Mouse (Mus musculus) cerebellum, postnatal 25 days (tissue): ENCODE results near the gene Nanp.

Source experiments
- DNase-seq, 2 experiments: peaks; one replicate each; pipeline ENCODE4 v3.0.0; 2021; ENCODE audit warnings: mixed read lengths in 2 of 2

The Nanp gene

DNA sequence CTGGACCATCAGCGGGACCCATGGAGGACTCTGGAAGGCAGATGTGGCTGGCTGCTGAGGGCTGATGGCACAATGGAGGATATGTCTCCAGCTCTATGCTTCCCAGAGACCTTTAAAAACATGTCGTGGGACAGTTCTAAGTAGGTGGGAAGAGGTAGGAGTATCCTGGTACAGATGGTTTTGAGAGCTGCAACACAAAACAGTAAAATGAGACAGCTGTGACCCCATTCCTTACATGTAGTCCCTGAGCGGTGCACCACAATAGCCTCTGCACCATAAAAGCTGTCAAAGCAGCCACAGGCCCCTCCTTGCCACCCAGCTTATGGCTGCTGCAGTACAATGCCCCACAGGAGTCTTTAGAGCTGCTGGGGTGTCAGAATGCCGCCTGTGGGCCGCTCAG is 41.6 kb downstream of the Nanp start:
- no peak for DNase-seq

DNA sequence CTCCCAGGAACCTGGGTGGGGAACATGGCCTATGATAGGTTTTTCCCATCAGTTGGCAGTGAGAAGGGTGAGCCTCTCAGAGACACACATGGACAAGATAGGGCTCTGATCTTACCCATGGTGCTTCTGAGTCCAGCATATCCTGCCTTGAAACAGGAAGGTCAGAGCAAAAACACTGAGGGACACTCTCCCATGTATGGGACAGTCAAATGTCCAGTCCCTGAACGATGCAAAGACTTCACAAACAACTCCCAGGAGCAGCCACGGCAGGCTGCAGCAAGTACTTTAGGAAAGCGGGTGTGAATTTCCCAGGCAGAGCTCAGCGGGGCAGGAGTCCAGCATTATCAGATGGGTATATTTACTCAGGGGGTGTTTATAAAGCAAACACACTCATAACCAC is 43.9 kb downstream of the Nanp start:
- DNase-seq = no peak

DNA sequence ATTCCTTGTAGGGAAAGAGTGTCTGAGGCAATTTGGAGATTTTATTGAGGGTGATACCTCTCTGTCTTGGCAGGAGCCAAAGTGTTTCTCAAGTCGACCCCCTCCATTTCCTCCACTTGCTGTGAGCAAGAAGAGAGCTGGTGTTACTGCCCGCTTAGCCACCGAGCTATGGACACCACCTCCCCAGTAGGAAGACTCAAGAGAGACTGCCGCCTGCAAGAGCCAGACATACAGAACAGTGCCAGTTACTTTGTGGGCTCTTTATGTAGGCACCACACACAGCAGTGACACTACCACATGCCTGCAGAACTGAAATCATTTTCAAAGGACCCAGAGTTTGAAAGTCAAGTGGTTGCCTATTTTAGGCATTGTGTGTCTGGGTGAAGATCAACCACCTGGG is 48.1 kb downstream of the Nanp start:
- DNase-seq = no peak

DNA sequence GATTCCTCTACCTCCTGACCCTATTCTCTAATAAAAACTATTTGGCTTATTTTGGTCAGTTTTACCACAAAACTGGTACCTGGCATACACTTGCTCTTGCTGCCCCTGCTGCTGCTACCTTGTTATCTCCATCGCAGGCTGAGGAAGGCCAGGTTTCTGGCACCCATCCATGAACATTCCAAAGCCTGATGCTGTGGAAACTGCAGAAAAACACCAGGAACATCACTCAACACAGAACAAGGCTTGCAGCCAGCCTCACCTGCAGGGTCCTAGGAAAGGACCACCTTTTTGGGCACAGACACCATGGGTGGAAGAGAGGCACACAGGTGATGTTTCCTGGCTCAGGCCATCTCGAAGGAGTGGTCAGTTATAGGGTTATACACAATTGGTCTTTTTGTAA is 48.7 kb downstream of the Nanp start:
- DNase-seq = no peak

DNA sequence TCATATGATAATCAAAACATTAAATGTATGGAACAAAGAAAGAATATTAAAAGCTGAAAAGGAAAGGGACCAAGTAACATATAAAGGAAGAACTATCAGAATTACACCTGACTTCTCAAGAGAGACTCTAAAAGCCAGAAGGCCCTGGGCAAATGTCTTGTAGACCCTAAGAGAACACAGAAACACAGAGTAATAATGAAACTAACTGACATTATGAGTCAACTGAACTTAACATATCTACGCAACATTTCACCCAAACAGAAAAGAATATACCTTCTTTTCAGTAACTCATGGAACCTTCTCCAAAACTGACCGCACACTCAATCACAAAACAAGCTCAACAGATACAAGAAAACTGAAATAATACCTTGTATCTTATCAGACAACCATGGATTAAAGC is 53.8 kb downstream of the Nanp start:
- DNase-seq = no peak

DNA sequence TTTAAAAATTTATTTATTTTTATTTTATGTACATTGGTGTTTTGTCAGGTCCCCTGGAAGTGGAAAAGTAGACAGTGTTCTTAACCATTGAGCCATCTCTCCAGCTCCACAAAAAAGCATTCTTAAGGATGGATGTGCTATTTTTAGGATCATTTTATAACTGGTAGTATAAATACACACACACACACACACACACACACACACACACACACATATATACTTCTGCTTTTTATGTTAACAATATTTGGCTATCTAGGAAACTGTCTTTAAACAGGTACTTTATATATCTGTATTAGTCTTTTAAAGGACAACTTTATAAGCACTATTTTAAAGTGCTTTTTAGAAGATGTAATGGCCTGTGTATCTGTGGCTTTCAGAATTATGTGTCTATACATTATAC is 57.1 kb downstream of the Nanp start:
- DNase-seq = no peak

DNA sequence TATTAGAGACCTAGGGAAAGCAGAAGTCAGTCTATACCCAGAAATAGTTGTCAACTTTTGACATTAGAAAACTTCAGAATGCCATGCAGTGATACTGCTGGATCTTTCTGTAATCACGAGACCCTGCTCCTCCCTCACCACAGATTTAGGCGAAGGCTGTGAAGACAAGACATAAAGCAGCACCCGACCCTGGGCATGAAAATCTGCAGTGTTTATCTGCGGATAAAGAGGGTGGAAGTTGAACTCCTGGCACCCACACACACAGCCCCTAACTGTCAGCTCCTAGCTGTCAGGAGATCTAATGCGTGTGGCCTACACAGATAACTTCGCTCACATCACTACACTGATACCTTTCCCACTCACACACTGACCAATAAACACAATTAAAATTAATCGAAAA is 57.7 kb downstream of the Nanp start:
- no peak for DNase-seq

DNA sequence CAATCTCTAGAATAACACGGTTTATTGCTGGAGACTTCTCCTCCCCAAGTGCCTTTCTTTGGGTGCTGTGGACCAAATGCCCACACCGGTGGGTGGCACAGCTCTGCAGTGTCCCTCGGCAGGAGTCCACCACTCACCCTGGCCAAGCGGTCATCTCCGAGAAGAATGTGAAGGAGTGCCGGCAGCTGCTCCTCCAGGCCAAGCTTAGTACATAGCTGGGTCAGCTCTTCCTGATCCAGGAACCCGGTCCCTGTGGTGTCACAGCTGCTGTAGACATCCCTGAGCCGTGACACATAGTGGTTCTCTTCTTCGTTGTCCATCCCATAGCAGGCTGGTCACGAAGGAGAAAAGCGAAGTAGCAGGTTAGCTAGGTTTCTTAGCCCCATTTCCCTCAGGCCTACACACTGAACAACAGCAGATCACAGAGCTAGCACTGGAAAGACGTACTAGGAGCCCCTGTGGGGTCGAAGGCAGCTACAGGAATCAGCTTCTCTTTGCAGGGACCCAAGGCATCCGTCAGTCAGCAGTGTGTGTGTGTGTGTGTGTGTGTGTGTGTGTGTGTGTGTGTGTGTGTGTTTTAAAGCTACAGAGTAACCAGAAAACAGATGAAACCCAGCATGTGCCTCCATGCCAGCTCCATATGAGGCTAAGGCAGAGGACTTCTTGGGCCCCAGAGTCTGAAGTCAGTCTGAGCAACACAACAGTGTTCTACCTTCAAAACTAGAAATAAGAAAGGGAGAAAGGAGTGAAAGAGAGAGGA is 59.2 kb downstream of the Nanp start:
- no peak for DNase-seq
